Mouse (Mus musculus): Measurements from ENCODE around the gene Tgoln1. TPM values are rescaled to one million over a fixed set of nuclear protein-coding genes. Genes with fewer than 3 reads are reported as not detected.

Tgoln1 gene
- polyA plus RNA-seq, 1 experiment from 2014 or later = 25.3 TPM

DNA sequence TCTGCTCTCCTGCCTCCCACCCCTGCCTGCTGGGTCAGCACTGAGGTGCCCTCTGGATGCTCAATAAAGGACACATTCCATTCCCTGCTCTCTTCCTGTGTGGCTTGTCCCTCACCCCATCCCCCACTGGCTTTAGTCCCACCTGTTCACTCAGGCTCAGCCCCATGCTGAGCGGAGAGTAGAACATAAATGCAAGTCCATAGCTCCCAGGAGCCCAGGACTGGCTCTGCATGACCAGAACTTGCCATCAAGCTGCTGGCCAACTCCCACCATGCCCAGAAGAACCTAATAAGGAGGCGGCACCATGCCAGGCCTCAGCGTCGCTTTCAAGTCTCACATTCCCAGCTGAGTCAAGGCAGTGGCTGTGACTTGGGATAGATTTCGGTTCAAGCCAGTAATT is 53.9 kb downstream of the Tgoln1 start:
- WGBS (ENCODE audit: insufficient replicate concordance) = 72% methylated on average over 5 of the region's 5 CpGs
- peaks cover 13% of the 10 kb centered on the region for H3K4me1 ChIP-seq (ENCODE audit: control insufficient read depth, insufficient read depth, low read length)
- H3K36me3 ChIP-seq (ENCODE audit: control insufficient read depth, insufficient read depth, low read length) = no peaks in the 10 kb centered on the region; the same call in 1 of the 2 replicates
- H3K27ac ChIP-seq (ENCODE audit: low read depth, low read length) = no peak overlapping the region
- H3K9ac ChIP-seq (ENCODE audit: low read depth, low read length) = no peak overlapping the region
- no peak for ATAC-seq (replicated peaks; ENCODE audit: insufficient number of reproducible peaks, low FRiP score, low TSS enrichment)
- no peak overlapping the region for H3K4me2 ChIP-seq
- H3K4me3 ChIP-seq (ENCODE audit: low read depth, low read length) = no peak overlapping the region
- no peaks in the 10 kb centered on the region for H3K27me3 ChIP-seq (ENCODE audit: control insufficient read depth, insufficient read depth, low read length)
- no peaks in the 10 kb centered on the region for H3K9me3 ChIP-seq (replicated peaks; ENCODE audit: control insufficient read depth, low read length)

DNA sequence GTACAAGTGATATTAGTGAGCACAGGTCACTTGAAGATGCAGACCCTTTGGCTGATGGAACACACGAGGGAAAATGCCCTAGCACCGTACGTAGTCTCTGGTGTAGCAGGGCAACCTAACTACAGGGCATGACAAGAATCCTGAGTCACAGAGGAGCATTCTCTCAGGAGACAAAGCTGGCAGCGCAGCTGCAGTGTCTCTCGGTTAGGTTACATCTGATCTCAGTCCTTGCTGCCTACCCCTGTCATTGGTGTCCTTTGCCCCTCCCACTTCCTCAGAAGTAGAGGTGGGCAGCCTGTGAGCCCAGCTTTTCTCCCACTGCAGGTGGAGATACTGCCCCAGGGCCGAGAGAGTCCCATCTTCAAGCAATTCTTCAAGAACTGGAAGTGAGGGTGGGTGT is 54.3 kb downstream of the Tgoln1 start:
- Histone ChIP-seq H3K4me1 (ENCODE audit: control insufficient read depth, insufficient read depth, low read length) (peaks cover 13% of the 10 kb centered on the region), H3K27me3 (ENCODE audit: control insufficient read depth, insufficient read depth, low read length) (no peaks in the 10 kb centered on the region), H3K36me3 (ENCODE audit: control insufficient read depth, insufficient read depth, low read length) (no peaks in the 10 kb centered on the region; the same call in 1 of the 2 replicates), H3K9ac (ENCODE audit: low read depth, low read length) (0 out of 2 replicates have a peak overlapping the region, but pooled peaks have one; percentile 24), H3K4me2 (no peak overlapping the region), H3K9me3 (replicated peaks; ENCODE audit: control insufficient read depth, low read length) (no peaks in the 10 kb centered on the region), H3K27ac (ENCODE audit: low read depth, low read length) (no peak overlapping the region), H3K4me3 (ENCODE audit: low read depth, low read length) (no peak overlapping the region)
- WGBS (ENCODE audit: insufficient replicate concordance) = 57% methylated on average over 6 of the region's 6 CpGs
- no peak for ATAC-seq (replicated peaks; ENCODE audit: insufficient number of reproducible peaks, low FRiP score, low TSS enrichment)

DNA sequence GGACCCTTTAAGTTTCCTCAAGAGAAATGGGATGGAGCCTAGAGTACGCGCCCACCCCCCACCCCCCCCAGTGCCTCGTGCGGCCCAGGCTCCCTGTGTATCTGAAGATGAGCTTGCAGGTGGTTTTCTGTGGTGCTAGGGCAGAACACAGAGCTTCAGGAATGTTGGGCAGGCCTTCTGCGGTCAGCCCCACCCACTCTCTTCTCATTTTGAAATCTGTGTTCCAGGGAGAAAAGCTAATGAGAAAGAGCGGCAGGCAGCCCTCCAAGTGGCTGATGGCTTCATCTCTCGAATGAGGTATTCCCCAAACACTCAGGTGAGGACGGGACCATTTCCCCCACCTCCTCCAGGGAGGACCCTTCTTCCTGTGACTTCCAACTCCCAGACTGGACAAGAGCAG is 56.0 kb downstream of the Tgoln1 start:
- H3K4me3 ChIP-seq (ENCODE audit: low read depth, low read length) = no peak overlapping the region
- WGBS (ENCODE audit: insufficient replicate concordance) = 72% methylated on average over 8 of the region's 8 CpGs
- no peak overlapping the region for H3K4me2 ChIP-seq
- no peaks in the 10 kb centered on the region; the same call in 1 of the 2 replicates for H3K36me3 ChIP-seq (ENCODE audit: control insufficient read depth, insufficient read depth, low read length)
- H3K4me1 ChIP-seq (ENCODE audit: control insufficient read depth, insufficient read depth, low read length) = peaks cover 11% of the 10 kb centered on the region
- no peaks in the 10 kb centered on the region for H3K27me3 ChIP-seq (ENCODE audit: control insufficient read depth, insufficient read depth, low read length)
- H3K9me3 ChIP-seq (replicated peaks; ENCODE audit: control insufficient read depth, low read length) = no peaks in the 10 kb centered on the region
- no peak overlapping the region for H3K9ac ChIP-seq (ENCODE audit: low read depth, low read length)
- ATAC-seq (replicated peaks; ENCODE audit: insufficient number of reproducible peaks, low FRiP score, low TSS enrichment) = no peak
- no peak overlapping the region for H3K27ac ChIP-seq (ENCODE audit: low read depth, low read length)

Other genes starting within 250 kb of the Tgoln1 start
- gene Vamp5, start 236.5 kb downstream of the Tgoln1 start, polyA plus RNA-seq (2014; fragmentation: Nextera tagmentation; extraction: Ambion mirVana) = 55.3 and 59.2 TPM in 2 replicates
- gene Vamp8, start 226.3 kb downstream of the Tgoln1 start, polyA plus RNA-seq (2014; fragmentation: Nextera tagmentation; extraction: Ambion mirVana) = 137 and 142 TPM in 2 replicates
- 23.9 and 27.1 TPM in 2 replicates for gene Ggcx, start 202.7 kb downstream of the Tgoln1 start, polyA plus RNA-seq (2014; fragmentation: Nextera tagmentation; extraction: Ambion mirVana)
- gene Mat2a, start 177.4 kb downstream of the Tgoln1 start, polyA plus RNA-seq (2014; fragmentation: Nextera tagmentation; extraction: Ambion mirVana) = 321 and 349 TPM in 2 replicates
- gene Sh2d6, start 95.3 kb downstream of the Tgoln1 start, polyA plus RNA-seq (2014; fragmentation: Nextera tagmentation; extraction: Ambion mirVana) = not detected in 2 replicates
- 22.7 and 25.9 TPM in 2 replicates for gene Capg, start 72.6 kb downstream of the Tgoln1 start, polyA plus RNA-seq (2014; fragmentation: Nextera tagmentation; extraction: Ambion mirVana)
- 10.5 and 12.1 TPM in 2 replicates for gene Elmod3, start 18.6 kb downstream of the Tgoln1 start, polyA plus RNA-seq (2014; fragmentation: Nextera tagmentation; extraction: Ambion mirVana)
- gene Retsat, start 18.5 kb downstream of the Tgoln1 start, polyA plus RNA-seq (2014; fragmentation: Nextera tagmentation; extraction: Ambion mirVana) = 13.9 and 16.2 TPM in 2 replicates
- gene Tcf7l1, start 172.3 kb upstream of the Tgoln1 start, polyA plus RNA-seq (2014; fragmentation: Nextera tagmentation; extraction: Ambion mirVana) = 15.6 and 15.7 TPM in 2 replicates